Mouse (Mus musculus): ENCODE data around the gene Cwh43.

The Cwh43 gene

DNA sequence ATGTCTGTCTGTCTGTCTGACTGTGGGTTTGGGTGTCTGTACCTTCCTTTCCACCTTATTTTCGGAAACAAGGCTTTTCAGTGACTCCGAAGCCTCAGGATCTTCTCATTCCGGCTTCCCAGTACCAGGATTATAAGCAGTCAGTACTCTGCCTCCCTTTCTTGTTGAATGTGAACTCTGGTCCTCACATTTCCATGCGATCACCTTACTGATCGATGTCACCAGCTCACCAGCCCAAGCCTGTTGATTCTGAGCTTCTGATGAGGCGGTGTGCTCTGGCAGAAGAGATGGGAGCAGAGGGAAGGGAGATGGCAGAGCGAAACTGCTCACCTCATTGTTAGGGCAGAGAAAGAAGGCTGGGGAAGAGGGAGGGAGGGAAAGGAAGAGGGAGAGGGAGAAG, 24.4 kb upstream of the Cwh43 start:
- TF ChIP-seq GATA4 (IDR thresholded peaks at IDR 0.05; ENCODE audit: insufficient replicate concordance, low read length): no peak

- TF ChIP-seq GATA4 (IDR thresholded peaks at IDR 0.05; ENCODE audit: insufficient replicate concordance, low read length): no peak; the same call in 1 of the 2 replicates
Observed at GRCm38 (mm10) chr5:73381976-73382540, 23.8 kb upstream of the Cwh43 start.

- no peak for TF ChIP-seq GATA4 (IDR thresholded peaks at IDR 0.05; ENCODE audit: insufficient replicate concordance, low read length)
Observed at GRCm38 (mm10) chr5:73382737-73383646, 22.9 kb upstream of the Cwh43 start.

DNA sequence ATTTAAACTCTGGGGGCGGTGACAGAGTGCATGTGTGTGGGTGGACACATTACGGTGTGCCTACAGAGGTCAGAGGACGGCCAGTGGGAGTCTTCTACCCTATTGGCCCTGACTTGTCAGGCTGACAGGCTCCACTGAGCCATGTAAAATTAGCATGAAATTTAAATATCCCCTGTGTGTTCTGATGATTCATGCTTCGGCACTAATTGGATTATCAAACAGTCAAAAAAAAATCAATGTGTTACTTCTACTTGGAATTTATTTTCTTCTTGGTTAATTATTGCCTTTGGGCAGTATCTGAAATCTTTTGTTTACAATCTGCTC, 22.3 kb upstream of the Cwh43 start:
- TF ChIP-seq GATA4 (IDR thresholded peaks at IDR 0.05; ENCODE audit: insufficient replicate concordance, low read length): no peak

DNA sequence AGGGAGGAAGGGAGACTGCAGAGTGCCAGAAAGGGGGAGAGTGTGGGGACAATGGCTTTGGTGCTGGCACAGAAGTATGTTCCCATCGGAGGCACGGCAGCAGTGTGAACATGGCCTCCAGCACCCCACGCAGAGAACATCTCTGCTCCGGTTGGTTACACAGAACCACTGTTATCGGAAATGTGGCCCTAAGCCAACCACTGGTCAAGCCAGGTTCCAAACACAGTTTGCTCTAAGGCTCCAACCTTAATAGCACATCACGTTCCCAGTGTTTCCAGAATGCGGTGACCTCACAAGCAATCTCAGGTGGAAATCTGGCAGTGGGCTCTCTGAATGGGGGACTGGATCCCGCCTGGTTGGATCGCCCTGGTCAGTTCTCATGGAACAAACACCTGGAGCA, 12.8 kb upstream of the Cwh43 start:
- no peak for TF ChIP-seq GATA4 (IDR thresholded peaks at IDR 0.05; ENCODE audit: insufficient replicate concordance, low read length)

DNA sequence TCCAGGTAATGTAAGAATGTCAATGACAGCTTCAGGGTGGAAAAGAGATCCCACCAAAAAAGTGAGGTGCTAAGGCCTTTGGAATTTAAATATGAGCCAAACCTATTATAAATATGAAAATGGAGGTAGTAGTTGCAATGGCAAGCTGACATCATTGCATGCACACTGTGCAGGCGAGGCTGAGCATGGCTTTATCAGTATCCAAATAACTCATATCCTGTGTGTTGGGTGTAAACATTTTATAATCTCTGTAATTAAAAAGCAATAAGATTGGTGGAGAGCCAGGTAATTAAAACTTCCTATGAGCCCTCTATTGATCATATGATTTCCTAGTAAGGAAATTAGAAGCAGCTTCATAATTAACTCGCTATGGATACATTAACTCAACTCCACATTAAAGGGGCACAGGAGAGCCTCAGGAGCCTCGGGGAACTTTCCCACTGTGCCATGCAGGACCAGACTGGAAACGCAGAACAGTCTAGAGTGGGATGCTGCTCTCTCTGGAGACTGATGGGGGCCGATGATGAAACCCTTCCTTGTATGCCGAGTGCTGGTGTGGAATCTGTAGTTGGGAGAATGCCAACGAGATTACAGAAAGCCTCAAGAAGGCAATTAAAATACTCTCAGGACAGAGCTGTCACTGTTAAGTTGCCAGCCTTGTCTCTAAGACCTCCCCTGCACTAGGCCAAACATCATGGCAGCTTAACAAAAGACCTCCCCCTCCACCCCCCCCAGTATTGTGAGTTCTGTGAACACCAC, 5.9 kb upstream of the Cwh43 start:
- TF ChIP-seq GATA4 (IDR thresholded peaks at IDR 0.05; ENCODE audit: insufficient replicate concordance, low read length): no peak

GRCm38 (mm10) chr5:73401341-73401740, 4.5 kb upstream of the Cwh43 start:
- no peak for TF ChIP-seq GATA4 (IDR thresholded peaks at IDR 0.05; ENCODE audit: insufficient replicate concordance, low read length)

DNA sequence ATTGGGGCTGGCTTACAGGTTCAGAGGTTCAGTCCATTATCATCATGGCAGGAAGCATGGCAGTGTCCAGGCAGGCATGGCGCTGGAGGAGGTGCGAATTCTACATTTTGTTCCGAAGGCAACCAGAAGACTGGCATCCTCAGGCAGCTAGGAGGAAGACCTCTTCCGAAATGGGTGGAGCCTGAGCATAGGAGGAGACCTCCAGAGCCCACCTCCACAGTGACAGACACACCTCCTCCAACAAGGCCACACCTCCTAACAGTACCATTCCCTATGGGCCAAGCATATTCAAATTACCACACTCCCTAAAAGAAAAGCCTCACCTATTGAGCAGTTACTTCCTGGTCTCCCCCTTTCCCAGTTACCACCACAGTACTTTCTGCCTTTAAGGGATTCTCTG, 3.0 kb upstream of the Cwh43 start:
- TF ChIP-seq GATA4 (IDR thresholded peaks at IDR 0.05; ENCODE audit: insufficient replicate concordance, low read length): no peak

DNA sequence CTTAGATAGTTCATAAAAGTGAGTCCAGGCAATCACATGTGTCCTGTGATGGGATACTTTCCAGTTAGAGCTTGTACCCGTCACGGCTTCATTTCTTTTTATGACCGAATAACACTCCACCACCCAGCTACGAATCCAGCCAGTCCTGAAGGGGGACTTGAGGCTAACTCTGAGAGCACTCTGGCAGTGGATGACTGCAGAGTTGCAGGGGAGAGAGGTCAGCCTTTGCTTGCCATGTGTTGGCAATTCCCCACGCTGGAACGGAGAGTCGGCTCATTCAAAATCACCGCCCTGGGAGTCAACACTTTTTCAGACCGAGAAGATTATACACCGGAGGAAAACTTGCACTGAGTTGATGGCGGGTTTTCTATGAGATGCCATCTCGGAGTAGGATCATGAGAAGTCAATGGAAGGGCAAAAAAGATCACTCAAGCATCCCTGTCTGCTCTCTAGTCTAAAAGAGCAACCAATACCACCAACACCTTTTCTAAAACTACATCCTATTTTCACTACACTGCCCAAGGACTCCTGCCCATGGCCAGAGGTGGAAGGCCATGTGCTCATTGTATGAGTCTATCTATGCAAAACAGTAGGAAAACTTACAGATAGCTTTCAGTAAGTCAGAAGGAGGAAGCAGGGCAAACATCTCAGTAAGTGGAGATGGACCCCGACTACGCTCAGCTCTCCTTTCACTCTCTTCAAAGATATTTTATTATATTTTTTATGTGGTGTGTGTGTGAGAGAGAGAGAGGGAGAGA, 2.4 kb upstream of the Cwh43 start:
- no peak for TF ChIP-seq GATA4 (IDR thresholded peaks at IDR 0.05; ENCODE audit: insufficient replicate concordance, low read length)

DNA sequence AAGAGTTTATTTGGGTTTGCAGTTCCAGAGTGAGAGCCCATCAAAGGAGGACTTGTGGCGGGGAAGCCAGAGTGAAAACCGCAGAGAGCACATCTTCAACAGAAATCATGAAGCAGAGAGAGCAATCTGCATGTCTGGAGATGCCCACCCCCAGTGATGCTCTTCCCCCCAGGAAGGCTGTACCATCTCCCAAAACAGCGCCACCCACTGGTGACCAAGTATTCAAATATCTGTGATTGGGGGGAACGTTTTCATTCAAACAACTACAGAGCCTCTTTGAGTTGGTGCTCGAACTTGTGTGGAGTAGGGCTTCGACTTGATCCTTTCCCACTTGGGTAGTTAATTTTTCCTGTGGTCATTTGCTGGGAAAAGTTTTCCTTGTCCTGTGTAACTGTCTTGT, 1.1 kb upstream of the Cwh43 start:
- no peak for TF ChIP-seq GATA4 (IDR thresholded peaks at IDR 0.05; ENCODE audit: insufficient replicate concordance, low read length)

GRCm38 (mm10) chr5:73406861-73407260, 986 bp downstream of the Cwh43 start:
- TF ChIP-seq GATA4 (IDR thresholded peaks at IDR 0.05; ENCODE audit: insufficient replicate concordance, low read length): no peak

DNA sequence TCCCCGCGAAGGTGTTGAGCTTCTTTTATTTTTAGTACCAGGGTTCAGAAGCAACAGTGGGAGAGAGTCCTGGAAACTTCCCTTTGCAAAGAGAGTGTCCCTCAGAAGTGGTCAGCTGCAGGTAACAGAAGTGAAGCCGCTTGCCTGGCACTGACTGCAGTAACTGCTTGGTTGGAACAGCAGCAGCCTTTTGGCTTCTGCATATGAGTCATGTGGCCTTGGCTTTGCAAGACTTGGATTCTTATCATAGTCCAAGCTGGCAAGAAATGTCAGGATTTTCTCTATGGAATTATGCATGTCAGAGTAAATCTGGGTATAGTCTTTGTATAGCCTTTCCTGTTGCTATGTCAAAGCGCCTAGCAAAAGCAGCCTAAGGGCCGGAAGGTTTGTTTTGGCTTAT, 4.1 kb downstream of the Cwh43 start:
- no peak for TF ChIP-seq GATA4 (IDR thresholded peaks at IDR 0.05; ENCODE audit: insufficient replicate concordance, low read length)

- no peak for TF ChIP-seq GATA4 (IDR thresholded peaks at IDR 0.05; ENCODE audit: insufficient replicate concordance, low read length)
Observed at GRCm38 (mm10) chr5:73411771-73412170, 5.9 kb downstream of the Cwh43 start.

- no peak for TF ChIP-seq GATA4 (IDR thresholded peaks at IDR 0.05; ENCODE audit: insufficient replicate concordance, low read length)
Observed at GRCm38 (mm10) chr5:73414172-73414571, 8.3 kb downstream of the Cwh43 start.

DNA sequence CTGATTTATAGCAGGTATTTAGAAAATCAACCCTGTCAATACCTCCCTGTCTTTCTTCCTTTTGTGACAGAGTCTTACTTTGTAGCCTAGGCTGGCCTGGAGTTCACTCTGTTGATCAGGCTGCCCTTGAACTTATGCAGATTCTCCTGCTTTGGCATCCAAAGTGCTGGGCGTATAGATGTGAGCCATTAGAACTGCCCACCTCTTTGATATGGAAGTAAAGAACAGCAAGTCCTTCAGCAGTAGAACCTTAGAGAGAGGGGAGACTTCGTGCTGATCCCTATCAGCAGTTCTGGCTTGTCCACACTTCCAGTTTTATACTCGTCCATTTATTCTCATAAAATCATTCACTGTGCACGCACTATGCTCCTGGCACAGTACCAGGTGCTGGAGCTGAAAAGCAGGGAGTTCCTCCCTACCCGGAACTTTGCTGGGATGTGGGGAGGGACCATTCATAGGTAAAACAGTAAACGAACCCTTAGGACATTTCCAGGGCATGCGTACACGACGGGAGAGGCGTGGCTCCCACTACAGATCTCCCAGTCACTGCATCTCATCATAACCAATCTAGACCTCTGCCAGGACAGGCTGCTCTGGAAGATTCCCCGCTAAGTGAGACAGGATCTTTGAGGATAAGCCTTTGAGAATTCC, 13.3 kb downstream of the Cwh43 start:
- TF ChIP-seq GATA4 (IDR thresholded peaks at IDR 0.05; ENCODE audit: insufficient replicate concordance, low read length): no peak

Data from liver, adult (tissue).